Mouse (Mus musculus) midbrain, embryonic 13.5 days (tissue): ENCODE data around the gene Emg1. TPM values are rescaled to one million over a fixed set of nuclear protein-coding genes. Genes with fewer than 3 reads are reported as not detected.
A peak's percentile ranks its signal among the peaks of the same experiment; 100 is the strongest.

Source experiments
- ATAC-seq: fragments of 200-750 bp; cut with Nextera tagmentation; 2 replicates; pipeline ENCODE4 v1.8.0; 2017; ENCODE audit warnings: mild to moderate bottlenecking, moderate TSS enrichment, moderate library complexity
- H3K27ac ChIP-seq: fragments of 300-500 bp; sonication (generic); 2 replicates; pipeline ENCODE4 v1.5.1; 2015; ENCODE audit warnings: inconsistent platforms, mild to moderate bottlenecking, moderate library complexity
- H3K27me3 ChIP-seq: fragments of 300-500 bp; sonication (generic); 2 replicates; pipeline ENCODE4 v1.6.1; 2015; ENCODE audit warnings: mild to moderate bottlenecking, inconsistent platforms
- H3K36me3 ChIP-seq: fragments of 300-500 bp; sonication (generic); 2 replicates; pipeline ENCODE4 v1.6.1; 2015; ENCODE audit warnings: mild to moderate bottlenecking, inconsistent platforms
- H3K4me1 ChIP-seq: fragments of 300-500 bp; sonication (generic); replicated peaks from 2 replicates; pipeline ENCODE4 v1.6.1; 2015; ENCODE audit warnings: inconsistent platforms
- H3K4me2 ChIP-seq: fragments of 300-500 bp; sonication (generic); replicated peaks from 2 replicates; pipeline ENCODE4 v1.6.1; 2015; ENCODE audit warnings: moderate library complexity, mild to moderate bottlenecking, inconsistent platforms
- H3K4me3 ChIP-seq: fragments of 300-500 bp; sonication (generic); replicated peaks from 2 replicates; pipeline ENCODE4 v1.5.1; 2015; ENCODE audit warnings: mild to moderate bottlenecking, inconsistent platforms
- H3K9ac ChIP-seq: fragments of 300-500 bp; sonication (generic); replicated peaks from 2 replicates; pipeline ENCODE4 v1.6.1; 2015; ENCODE audit warnings: mild to moderate bottlenecking, inconsistent platforms
- H3K9me3 ChIP-seq: fragments of 300-500 bp; sonication (generic); 2 replicates; pipeline ENCODE4 v1.6.1; 2016; ENCODE audit warnings: mild to moderate bottlenecking, inconsistent platforms
- WGBS: fragments of 180-500 bp; shearing (Covaris S2); methylation state at CpG from one replicate; pipeline ENCODE4 v1.1.7; 2015; 5-methylcytosine and 5-hydroxymethylcytosine counted together
- microRNA counts: library from miRNA; unstranded; fragments of <30 nt; microRNA quantifications from one replicate; lab custom pipeline; 2016
- microRNA-seq: library from miRNA; unstranded; fragments of <30 nt; microRNA quantifications from one replicate; pipeline ENCODE4, GENCODE M21; 2016
- polyA plus RNA-seq: library from polyadenylated mRNA; unstranded; fragments of >200 nt; fragmentation: Nextera tagmentation; extraction: Ambion mirVana; gene quantifications from 2 replicates; pipeline ENCODE4 v1.2.1, GENCODE M21; 2015

Gene Emg1
- polyA plus RNA-seq, 1 experiment from 2014 or later: 144 TPM

DNA sequence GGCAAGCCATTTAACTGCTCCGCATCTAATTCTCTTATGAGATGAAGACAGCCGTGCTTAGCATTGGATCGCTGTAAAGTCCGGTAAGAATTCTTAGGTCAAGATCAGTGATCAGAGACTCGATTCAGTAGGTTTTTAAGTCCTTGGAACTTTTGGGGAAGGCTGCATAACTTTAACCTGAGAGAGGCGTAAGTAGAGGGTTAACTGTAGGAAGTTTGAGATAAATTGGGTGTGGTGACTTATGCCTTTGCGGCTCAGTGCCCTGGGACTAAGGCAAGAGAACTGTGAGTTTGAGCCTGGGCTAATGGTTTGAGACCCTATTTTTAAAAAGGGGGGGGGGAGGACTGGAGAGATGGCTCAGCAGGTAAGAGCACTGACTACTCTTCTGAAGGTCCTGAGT lies 47.7 kb downstream of the Emg1 start:
- Histone ChIP-seq H3K4me2 (no peak overlapping the region), H3K4me3 (no peak overlapping the region)
- WGBS: 87% methylated on average over 7 of the region's 7 CpGs

DNA sequence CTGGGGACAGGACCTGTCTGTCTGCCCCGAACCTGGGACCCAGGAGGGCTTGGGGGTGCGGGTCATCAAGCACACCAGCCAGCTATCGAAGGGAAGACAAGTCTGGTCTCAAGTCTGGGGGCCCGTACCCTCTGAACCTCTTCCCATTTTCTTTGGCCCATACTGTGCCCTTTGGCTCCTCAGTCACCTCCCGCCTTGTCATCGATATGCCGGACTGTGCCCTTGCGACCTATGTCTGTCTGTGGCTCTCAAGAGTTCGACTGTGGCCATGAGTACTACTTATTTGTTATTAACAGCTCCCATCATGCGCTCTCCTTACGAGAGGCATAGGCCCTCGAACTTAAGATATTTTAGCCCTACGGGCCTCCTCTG lies 48.6 kb downstream of the Emg1 start:
- no peaks in the 10 kb centered on the region for H3K9me3 ChIP-seq
- peak overlapping the region; percentile 64 for H3K4me3 ChIP-seq
- H3K27ac ChIP-seq: peak overlapping the region; percentile 71
- H3K9ac ChIP-seq: peak overlapping the region; percentile 72
- no peaks in the 10 kb centered on the region for H3K27me3 ChIP-seq
- no peaks in the 10 kb centered on the region for H3K36me3 ChIP-seq
- no peak for ATAC-seq
- H3K4me2 ChIP-seq: peak overlapping the region; percentile 65
- 18% methylated on average over 13 of the region's 13 CpGs for WGBS
- H3K4me1 ChIP-seq: peaks cover 10% of the 10 kb centered on the region

More for the DNA sequence above, 47.7 kb downstream of the Emg1 start:
- H3K9ac ChIP-seq: no peak overlapping the region
- H3K27me3 ChIP-seq: no peaks in the 10 kb centered on the region
- peaks cover 10% of the 10 kb centered on the region for H3K4me1 ChIP-seq
- ATAC-seq: no peak
- no peaks in the 10 kb centered on the region for H3K36me3 ChIP-seq
- H3K9me3 ChIP-seq: no peaks in the 10 kb centered on the region
- H3K27ac ChIP-seq: no peak overlapping the region

DNA sequence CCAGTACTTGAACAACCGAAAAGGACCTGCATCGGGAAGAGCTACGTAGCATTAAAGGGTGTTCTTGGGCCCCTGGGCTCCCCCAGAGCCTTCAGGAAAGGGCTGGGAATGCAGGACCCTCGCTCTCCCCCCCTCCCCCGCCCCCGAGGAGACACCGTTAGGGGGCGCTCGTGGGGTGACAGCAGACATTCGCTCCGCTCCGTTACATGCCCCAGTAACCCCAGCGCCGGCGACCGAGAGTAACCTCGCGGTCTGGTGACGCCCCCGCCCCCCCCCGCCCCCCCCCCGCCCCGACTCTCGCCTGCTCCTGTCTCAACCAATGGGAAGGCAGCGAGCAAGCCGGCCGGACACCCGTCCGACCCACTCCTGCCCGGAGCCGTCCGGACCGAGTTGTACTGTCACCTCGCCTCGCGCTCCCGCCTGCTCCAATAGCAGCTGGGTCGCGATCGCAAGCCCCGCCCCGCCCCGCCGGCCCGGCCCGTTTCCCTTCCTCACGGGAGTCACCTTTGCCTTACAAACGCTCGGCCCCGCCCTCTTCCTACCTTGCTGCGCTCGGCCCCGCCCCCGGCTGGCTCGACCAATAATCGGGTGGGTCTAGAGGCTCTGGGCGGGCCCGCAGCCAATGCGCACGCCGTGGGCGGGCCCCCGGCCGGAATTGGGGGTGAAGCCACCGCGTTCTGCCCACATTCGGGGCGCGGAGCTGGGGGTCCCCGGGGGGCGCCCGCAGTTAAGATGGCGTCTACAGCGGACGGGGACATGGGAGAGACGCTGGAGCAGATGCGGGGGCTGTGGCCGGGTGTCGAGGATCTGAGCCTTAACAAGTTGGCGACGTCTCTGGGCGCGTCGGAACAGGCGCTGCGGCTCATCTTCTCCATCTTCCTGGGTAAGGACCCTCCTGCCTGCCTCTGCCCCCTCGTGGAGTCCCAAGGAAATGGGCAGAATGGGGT lies 49.2 kb downstream of the Emg1 start, which contains the start of gene Lpcat3:
TSS of gene Lpcat3 (plus strand) at position 551 of the 947 bp plus-strand sequence.
- WGBS: under 1% methylated on average over 73 of the region's 87 CpGs
- H3K4me3 ChIP-seq: peak within 1 kb of the TSS; percentile 64
- H3K4me1 ChIP-seq: peaks cover 10% of the 10 kb centered on the region
- peak; percentile 97 for ATAC-seq
- H3K36me3 ChIP-seq: no peaks in the 10 kb centered on the region
- H3K4me2 ChIP-seq: peak within 1 kb of the TSS; percentile 65
- peak within 1 kb of the TSS; percentile 71 for H3K27ac ChIP-seq
- H3K9me3 ChIP-seq: no peaks in the 10 kb centered on the region
- no peaks in the 10 kb centered on the region for H3K27me3 ChIP-seq
- peak within 1 kb of the TSS; percentile 72 for H3K9ac ChIP-seq

GRCm38 (mm10) chr6:124661995-124662394 lies 50.0 kb downstream of the Emg1 start:
- Histone ChIP-seq H3K4me1 (peaks cover 10% of the 10 kb centered on the region), H3K4me3 (peak overlapping the region; percentile 64), H3K9me3 (no peaks in the 10 kb centered on the region), H3K36me3 (no peaks in the 10 kb centered on the region), H3K9ac (peak overlapping the region; percentile 72; the same call in 1 of the 2 replicates), H3K4me2 (peak overlapping the region; percentile 65), H3K27ac (peak overlapping the region; percentile 71), H3K27me3 (no peaks in the 10 kb centered on the region)
- WGBS: 29% methylated on average over 6 of the region's 6 CpGs
- ATAC-seq: no peak

- H3K4me3 ChIP-seq: no peak overlapping the region
- no peaks in the 10 kb centered on the region for H3K36me3 ChIP-seq
- no peak overlapping the region for H3K4me2 ChIP-seq
- no peak overlapping the region for H3K27ac ChIP-seq
- WGBS: 97% methylated on average over 4 of the region's 4 CpGs
- no peak for ATAC-seq
- H3K4me1 ChIP-seq: peaks cover 10% of the 10 kb centered on the region
- no peaks in the 10 kb centered on the region for H3K27me3 ChIP-seq
- no peaks in the 10 kb centered on the region for H3K9me3 ChIP-seq
- no peak overlapping the region for H3K9ac ChIP-seq
These were observed 50.7 kb downstream of the Emg1 start for GRCm38 (mm10) chr6:124661156-124661806.

DNA sequence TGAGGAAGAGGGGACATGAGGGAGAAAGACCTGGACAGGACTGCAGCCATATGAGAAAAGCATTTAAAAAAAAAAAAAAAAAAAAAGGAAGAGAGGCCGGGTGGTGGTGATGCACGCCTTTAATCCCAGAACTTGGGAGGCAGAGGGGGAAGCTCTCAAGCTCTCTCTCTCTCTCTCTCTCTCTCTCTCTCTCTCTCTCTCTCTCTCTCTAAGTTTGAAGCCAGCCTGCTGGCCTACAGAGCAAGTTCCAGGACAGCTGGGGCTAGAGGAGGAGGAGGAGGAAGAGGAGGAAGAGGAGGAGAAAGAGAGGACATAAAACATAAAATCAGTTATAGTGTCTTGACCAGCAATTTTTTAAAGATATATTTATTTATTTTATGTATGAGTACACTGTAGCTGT lies 53.9 kb downstream of the Emg1 start:
- no peak overlapping the region for H3K9ac ChIP-seq
- no peaks in the 10 kb centered on the region for H3K4me1 ChIP-seq
- H3K4me2 ChIP-seq: no peak overlapping the region
- no peaks in the 10 kb centered on the region for H3K27me3 ChIP-seq
- no peaks in the 10 kb centered on the region for H3K9me3 ChIP-seq
- no peaks in the 10 kb centered on the region for H3K36me3 ChIP-seq
- no peak for ATAC-seq
- H3K4me3 ChIP-seq: no peak overlapping the region
- H3K27ac ChIP-seq: no peak overlapping the region
- 90% methylated on average over 2 of the region's 2 CpGs for WGBS

GRCm38 (mm10) chr6:124655893-124656292 lies 56.1 kb downstream of the Emg1 start:
- 82% methylated on average over 6 of the region's 6 CpGs for WGBS
- H3K27me3 ChIP-seq: no peaks in the 10 kb centered on the region
- H3K4me2 ChIP-seq: no peak overlapping the region
- H3K9ac ChIP-seq: no peak overlapping the region
- no peak overlapping the region for H3K4me3 ChIP-seq
- no peak for ATAC-seq
- H3K4me1 ChIP-seq: no peaks in the 10 kb centered on the region
- no peaks in the 10 kb centered on the region for H3K9me3 ChIP-seq
- no peaks in the 10 kb centered on the region for H3K36me3 ChIP-seq
- no peak overlapping the region for H3K27ac ChIP-seq

MicroRNAs encoded within 50 kb of the gene (microRNA counts, 519-probe panel; counts per million panel counts)
- 110 counts per million, percentile 56 among the panel's probes with 10 or more counts for microRNA mmu-miR-141 (lab: Ali Mortazavi, UCI)
- microRNA mmu-miR-200c (lab: Ali Mortazavi, UCI): 110 counts per million, percentile 56 among the panel's probes with 10 or more counts

Small RNA genes within 50 kb of the gene (microRNA-seq; reads per million reads assigned to microRNA genes)
- gene Mir141: 3.1 reads per million, percentile 11 among the genes with 10 or more reads in this experiment
- gene Mir200c: 17.9 reads per million, percentile 34 among the genes with 10 or more reads in this experiment

Other genes with a start within 250 kb of the Emg1 start
- gene Clstn3, start 247.4 kb downstream of the Emg1 start, polyA plus RNA-seq: 68.2 and 72.8 TPM in 2 replicates
- 0.10 and 0.15 TPM in 2 replicates for gene C1rl, start 219.1 kb downstream of the Emg1 start, polyA plus RNA-seq
- 0.12 TPM in 1 of 2 replicates, not detected in the other for gene C1ra, start 199.8 kb downstream of the Emg1 start, polyA plus RNA-seq
- gene C1s1, start 169.8 kb downstream of the Emg1 start, polyA plus RNA-seq: 0.09 and 0.51 TPM in 2 replicates
- gene C1rb, start 141.9 kb downstream of the Emg1 start, polyA plus RNA-seq: not detected in 2 replicates
- 0.13 TPM in 2 replicates for gene C1s2, start 76.1 kb downstream of the Emg1 start, polyA plus RNA-seq
- 39.6 and 40.0 TPM in 2 replicates for gene Lpcat3, start 49.2 kb downstream of the Emg1 start, polyA plus RNA-seq
- 258 and 276 TPM in 2 replicates for gene Phb2, start 158 bp upstream of the Emg1 start, polyA plus RNA-seq
- 3.4 and 4.1 TPM in 2 replicates for gene Ptpn6, start 26.5 kb upstream of the Emg1 start, polyA plus RNA-seq
- gene Grcc10, start 29.2 kb upstream of the Emg1 start, polyA plus RNA-seq: 710 and 725 TPM in 2 replicates
- gene Gm45234, start 43.8 kb upstream of the Emg1 start, polyA plus RNA-seq: not detected in 2 replicates
- gene Atn1, start 44.3 kb upstream of the Emg1 start, polyA plus RNA-seq: 21.5 and 25.4 TPM in 2 replicates
- gene Eno2, start 57.5 kb upstream of the Emg1 start, polyA plus RNA-seq: 27.5 and 29.7 TPM in 2 replicates
- 2.3 and 4.3 TPM in 2 replicates for gene Lrrc23, start 67.5 kb upstream of the Emg1 start, polyA plus RNA-seq
- 7.7 and 8.2 TPM in 2 replicates for gene Spsb2, start 96.5 kb upstream of the Emg1 start, polyA plus RNA-seq
- gene Tpi1, start 102.1 kb upstream of the Emg1 start, polyA plus RNA-seq: 329 and 343 TPM in 2 replicates
- 202 and 204 TPM in 2 replicates for gene Usp5, start 117.3 kb upstream of the Emg1 start, polyA plus RNA-seq
- gene Cdca3, start 117.4 kb upstream of the Emg1 start, polyA plus RNA-seq: 82.7 and 89.5 TPM in 2 replicates
- 5.1 and 7.5 TPM in 2 replicates for gene Gnb3, start 128.1 kb upstream of the Emg1 start, polyA plus RNA-seq
- gene P3h3, start 145.6 kb upstream of the Emg1 start, polyA plus RNA-seq: 12.3 and 17.0 TPM in 2 replicates
- 19.2 and 22.9 TPM in 2 replicates for gene Gpr162, start 151.8 kb upstream of the Emg1 start, polyA plus RNA-seq
- gene Cd4, start 176.0 kb upstream of the Emg1 start, polyA plus RNA-seq: 0.07 TPM in 1 of 2 replicates, not detected in the other
- gene Lag3, start 199.5 kb upstream of the Emg1 start, polyA plus RNA-seq: 2.3 and 2.5 TPM in 2 replicates
- 662 and 802 TPM in 2 replicates for gene Ptms, start 207.9 kb upstream of the Emg1 start, polyA plus RNA-seq
- gene Mlf2, start 219.2 kb upstream of the Emg1 start, polyA plus RNA-seq: 419 and 462 TPM in 2 replicates